Mouse (Mus musculus) left cerebral cortex, postnatal 14 days (tissue): ENCODE measurements around the gene Brd3. TPM values are rescaled to one million over a fixed set of nuclear protein-coding genes. Genes with fewer than 3 reads are reported as not detected.

Experiments
- DNase-seq, 2 experiments: peaks; one replicate each; pipeline ENCODE4 v3.0.0; 2021 to 2022; ENCODE audit warnings: low spot score in 2 of 2, mixed read lengths in 1 of 2
- intact Hi-C: fragments of 180-260 bp; cut with DNase I; formaldehyde crosslinking; loops from one replicate; pipeline ENCODE4 v1.15.1; 2025
- total RNA-seq, 2 experiments: library from RNA; stranded (reverse); gene quantifications; 2 replicates each; pipeline ENCODE4 v1.2.3; 2021

Gene Brd3
- total RNA-seq, 2 experiments from 2014 or later = 61.3 to 64.0 TPM

DNA sequence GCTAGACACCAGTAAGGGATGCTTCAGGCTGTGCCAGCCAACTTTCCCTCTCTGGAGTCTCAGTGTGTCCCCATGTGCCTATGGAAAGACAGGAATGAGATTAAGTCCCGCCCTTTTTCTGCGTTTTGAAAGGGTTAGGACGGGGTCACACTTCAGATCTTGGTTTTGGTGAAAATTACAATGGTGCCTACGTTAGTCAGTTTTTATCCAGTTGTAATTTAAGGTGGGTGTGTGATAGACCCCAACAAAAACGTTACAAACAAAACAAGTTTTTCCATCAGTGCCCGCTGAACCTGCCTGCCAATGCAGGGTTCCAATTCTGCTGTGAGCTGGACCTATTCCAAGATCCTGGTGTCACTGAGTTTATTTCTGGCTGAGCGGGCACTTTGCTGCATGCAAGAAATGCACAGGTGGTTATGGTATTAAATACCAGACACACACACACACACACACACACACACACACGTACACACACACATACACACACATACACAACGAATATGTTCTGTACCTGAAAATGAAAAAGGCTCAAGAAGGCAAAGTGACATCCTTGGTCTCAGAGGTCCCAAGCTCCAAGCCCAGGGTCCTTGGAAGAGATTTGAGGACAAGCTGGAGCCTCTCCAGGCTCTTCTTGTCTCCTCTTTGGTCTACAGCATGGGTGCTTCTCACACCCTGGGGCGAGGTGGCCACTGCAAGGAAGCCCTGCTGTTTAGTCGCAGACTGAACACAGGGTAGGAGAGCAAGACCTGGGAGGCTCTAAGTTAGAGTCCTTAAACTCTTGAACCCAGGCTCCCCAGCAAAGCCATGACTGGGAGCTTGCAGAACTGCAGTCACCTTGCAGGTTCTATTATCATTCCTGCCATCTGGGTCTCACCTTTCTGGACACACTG, 30.9 kb downstream of the Brd3 start:
- intact Hi-C loops = no loop called here
- peak; percentile 20 to 40 for DNase-seq

DNA sequence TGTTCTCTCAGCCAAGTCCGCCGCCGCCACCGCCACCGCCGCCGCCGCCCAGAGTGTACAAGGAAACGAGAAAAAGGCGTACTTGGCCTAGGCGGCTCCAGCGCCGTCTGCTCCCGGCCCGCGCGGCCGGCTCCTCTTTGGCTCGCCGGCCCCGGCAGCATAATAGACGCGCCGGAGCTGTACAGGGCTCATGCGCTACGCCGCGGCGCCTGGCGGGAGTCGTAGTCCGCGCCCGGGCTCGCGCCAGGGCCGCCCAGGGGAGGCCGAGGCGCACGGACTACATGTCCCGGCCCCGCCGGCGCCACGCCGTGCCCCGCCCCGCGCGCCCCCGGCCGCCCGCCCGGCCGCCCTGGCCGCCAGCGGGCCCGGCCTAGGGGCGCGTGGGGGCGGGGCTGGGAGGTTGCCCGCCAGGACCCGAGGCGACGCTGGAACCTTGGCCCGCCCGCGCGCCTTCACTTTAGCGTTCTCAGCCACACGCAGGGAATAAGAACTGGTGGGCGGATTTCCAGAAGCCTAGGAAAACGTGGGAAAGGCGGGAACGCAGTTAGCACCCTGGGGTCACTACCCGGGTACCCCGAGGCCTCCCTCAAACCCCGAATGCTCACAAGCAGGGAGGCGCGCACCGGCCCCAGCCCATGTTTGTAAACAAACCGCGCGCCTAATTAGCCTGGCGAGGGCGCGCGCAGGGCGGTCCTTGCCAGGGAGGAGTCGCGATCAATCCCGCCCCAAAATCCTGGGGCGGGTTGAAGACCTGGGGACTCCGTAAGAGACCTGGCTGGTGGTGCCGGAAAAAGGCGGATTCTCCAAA, 31.8 kb downstream of the Brd3 start:
- DNase-seq = peak; percentile 94 to 95
- intact Hi-C loops = loop anchor here (2.0 kb wide), 1 partner anchor 39 kb away; the partner anchor contains the start of gene Wdr5

- DNase-seq = peak; percentile 27 to 39
- intact Hi-C loops = loop anchor here (2.0 kb wide), 1 partner anchor 40 kb away; the partner anchor contains the start of gene Wdr5
Measured at GRCm38 (mm10) chr2:27474621-27475484, 32.6 kb downstream of the Brd3 start.

DNA sequence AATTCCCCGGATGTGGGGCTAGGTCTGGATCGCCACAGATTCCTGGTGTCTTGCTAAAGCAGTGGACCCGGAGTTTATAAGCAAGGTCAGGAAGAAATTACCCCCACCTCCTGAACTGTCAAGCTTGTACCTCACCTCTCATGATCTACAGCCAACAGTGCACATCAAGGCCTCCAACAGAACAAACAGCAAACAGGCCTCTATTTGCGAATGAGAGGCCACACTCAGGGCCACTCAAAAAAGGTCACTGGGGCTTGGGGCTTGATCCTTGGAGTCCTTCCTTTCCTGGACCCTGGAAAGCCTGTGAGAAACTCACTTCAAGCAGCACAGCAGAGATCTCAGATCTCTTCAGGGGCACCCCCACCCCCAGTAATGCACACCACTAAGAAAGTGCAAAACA, 33.6 kb downstream of the Brd3 start:
- intact Hi-C loops = loop anchor here (2.0 kb wide), 1 partner anchor 41 kb away; the partner anchor contains the start of gene Wdr5
- no peak for DNase-seq

- intact Hi-C loops = no loop called here
- no peak for DNase-seq
Measured at GRCm38 (mm10) chr2:27473061-27473765, 34.2 kb downstream of the Brd3 start.

GRCm38 (mm10) chr2:27471170-27471584, 36.3 kb downstream of the Brd3 start:
- DNase-seq = no peak

GRCm38 (mm10) chr2:27470535-27470934, 36.9 kb downstream of the Brd3 start:
- no peak for DNase-seq
- intact Hi-C loops = no loop called here

More at GRCm38 (mm10) chr2:27471170-27471584, 36.3 kb downstream of the Brd3 start:
- intact Hi-C loops = no loop called here

DNA sequence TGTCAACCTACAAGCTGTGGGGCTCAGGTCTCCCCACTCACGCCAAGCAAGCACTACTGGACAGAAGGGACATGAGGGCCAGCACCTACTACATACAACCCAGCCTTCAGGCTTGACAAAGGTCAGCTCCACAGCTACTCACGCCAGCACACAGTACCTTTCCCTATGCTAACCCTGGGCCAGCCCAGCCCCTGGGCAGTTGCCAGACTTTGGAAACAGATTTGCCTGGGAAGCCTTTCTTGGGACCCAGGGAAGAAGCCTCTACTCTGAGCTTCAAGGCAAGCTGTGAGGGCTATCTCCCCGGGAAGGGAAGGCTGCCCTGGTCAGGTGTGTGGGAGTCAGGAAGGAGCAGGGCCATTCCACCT, 37.5 kb downstream of the Brd3 start:
- intact Hi-C loops = no loop called here

DNA sequence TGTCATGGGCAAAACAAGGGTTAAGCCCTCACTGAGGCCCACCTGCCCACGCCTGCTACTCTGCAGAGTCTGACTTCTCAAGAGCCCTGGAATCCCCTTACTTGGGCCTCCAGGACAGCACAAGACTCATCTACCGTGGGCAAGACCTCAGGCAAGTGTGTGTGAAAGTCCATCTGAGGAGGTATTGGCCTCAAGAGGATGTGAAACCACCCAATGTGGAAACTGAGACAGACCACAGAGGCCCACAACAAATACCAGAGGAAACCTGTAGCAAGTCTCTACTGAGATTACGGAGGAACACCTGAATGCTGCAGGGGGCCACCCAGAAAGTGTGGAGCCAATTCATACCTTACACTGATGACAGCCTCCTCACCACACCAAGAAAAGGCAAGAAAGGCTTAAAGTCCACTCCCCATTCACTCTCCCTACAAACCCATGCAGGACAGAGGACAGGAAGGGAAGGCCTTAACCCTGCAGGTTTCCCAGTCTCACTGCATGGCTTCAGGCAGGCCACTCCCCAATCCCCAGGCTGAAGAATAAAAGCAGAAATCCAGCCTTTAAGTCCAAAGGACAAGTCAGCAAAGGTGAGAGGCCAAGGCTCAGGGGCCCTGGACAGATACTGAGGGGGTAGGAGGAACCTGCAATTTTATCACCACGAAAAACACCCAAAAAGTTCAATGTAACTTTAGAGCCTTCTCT, 38.0 kb downstream of the Brd3 start:
- intact Hi-C loops = no loop called here

More for the DNA sequence above, 37.5 kb downstream of the Brd3 start:
- DNase-seq = peak in 1 of 2 experiments; percentile 1

GRCm38 (mm10) chr2:27462901-27463300, 44.6 kb downstream of the Brd3 start:
- DNase-seq = no peak
- intact Hi-C loops = no loop called here

More for the DNA sequence above, 38.0 kb downstream of the Brd3 start:
- no peak for DNase-seq

- no peak for DNase-seq
- intact Hi-C loops = no loop called here
Measured at GRCm38 (mm10) chr2:27461881-27462660, 45.4 kb downstream of the Brd3 start.

GRCm38 (mm10) chr2:27460651-27461050, 46.8 kb downstream of the Brd3 start:
- intact Hi-C loops = no loop called here
- DNase-seq = no peak

DNA sequence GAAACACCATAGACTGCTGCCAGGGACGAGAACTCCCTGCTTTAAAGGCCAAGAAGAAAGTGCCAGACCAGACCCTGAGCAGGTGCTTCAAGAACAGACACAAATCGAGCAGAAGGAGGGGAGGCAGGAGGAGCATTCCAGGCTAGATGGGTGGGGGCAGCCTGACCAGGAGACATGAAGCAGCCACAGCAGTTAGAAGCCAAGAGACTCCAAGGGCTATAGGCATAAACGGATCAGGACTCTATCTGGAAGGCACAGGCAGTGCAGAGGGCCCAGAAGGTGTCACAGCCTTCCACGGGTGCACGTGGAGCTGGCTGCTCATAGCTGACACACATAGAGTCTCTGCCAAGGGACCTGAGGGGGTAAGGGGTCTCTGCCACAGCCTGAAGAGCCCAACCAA, 47.3 kb downstream of the Brd3 start:
- no peak for DNase-seq
- intact Hi-C loops = no loop called here

DNA sequence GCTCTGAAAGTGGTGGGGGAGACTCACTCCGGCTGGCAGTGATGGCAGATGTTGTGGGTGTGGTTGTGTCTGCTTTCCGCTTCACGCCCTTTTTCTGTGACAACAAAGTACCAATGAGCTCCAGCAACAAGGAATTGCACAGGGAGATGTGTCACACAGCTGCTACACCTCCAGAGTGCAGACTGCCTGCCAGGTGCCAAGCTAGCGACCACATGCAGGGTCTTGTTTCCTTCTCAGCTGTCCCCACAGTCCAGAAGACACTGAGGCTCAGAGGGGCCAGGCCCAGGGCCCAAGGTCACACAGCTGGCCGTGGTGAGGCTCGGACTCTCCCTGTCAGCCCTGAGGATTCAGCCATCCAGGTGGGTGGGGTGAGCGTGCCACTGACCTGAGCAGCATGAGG, 47.7 kb downstream of the Brd3 start:
- intact Hi-C loops = no loop called here
- DNase-seq = no peak

DNA sequence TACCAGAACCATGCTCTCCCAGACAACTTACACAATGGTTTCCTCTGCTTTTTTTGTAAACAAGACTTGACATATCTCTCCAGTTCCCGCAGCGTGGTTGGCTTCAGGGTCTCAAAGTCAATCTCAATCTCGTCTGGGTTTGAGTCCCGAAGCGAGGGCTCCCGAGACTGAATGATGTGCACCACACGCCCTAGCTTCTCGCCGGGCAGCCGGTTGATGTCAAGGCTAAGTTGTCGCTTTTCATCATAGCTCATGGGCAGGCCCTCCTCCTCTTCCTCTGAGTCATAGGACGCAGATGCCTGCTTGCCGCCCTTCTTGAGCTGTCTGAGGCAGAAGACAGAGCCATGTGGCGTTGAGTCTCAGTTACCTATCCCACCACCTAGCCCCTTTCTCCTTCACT, 57.2 kb downstream of the Brd3 start:
- intact Hi-C loops = loop anchor here (5.0 kb wide), 1 partner anchor 67 kb away; the partner anchor contains the start of gene Wdr5
- no peak for DNase-seq

- intact Hi-C loops = no loop called here
- no peak for DNase-seq
Measured at GRCm38 (mm10) chr2:27447782-27448181, 59.7 kb downstream of the Brd3 start.

DNA sequence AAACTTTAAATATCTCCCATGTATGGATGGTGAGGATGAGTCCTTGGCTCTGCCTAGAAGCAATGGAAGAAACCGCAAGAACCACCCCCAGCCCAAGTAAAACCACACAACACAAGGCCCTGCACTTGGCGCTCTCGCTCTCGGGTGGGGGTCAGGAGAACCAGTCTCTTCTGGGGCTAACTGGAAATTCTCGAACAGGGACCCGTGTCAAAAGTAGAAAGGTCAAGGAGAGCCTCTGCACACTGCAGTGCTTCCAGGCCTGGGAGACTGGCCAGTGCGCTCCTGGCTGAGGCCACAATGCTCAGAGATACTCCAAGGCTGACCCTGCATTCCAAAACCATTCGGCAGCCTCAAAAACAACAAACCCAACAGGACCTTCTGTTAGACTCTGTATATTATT, 60.6 kb downstream of the Brd3 start:
- intact Hi-C loops = no loop called here
- no peak for DNase-seq
